Mouse (Mus musculus) liver, postnatal 0 days (tissue): ENCODE data around the gene Vmn1r167. TPM values are rescaled to one million over a fixed set of nuclear protein-coding genes. Genes with fewer than 3 reads are reported as not detected.
"Not testable (repeated sequence)": the region's sequence is repeated elsewhere in the genome, so short reads cannot be mapped to it uniquely, and the experiment has no call there.

Experiments used
- ATAC-seq: fragments of 200-750 bp; cut with Nextera tagmentation; 2 replicates; pipeline ENCODE4 v1.8.0; 2017; ENCODE audit warnings: mild to moderate bottlenecking, moderate library complexity
- DNase-seq: peaks from one replicate; pipeline ENCODE4 v3.0.0-alpha.2; 2016
- H3K27ac ChIP-seq: fragments of 300-500 bp; sonication (generic); 2 replicates; pipeline ENCODE4 v1.5.1; 2014; ENCODE audit warnings: antibody characterized with exemption, moderate library complexity, mild to moderate bottlenecking, low read depth
- H3K27me3 ChIP-seq: fragments of 300-500 bp; sonication (generic); 2 replicates; pipeline ENCODE4 v1.6.1; 2014; ENCODE audit warnings: low read length, control low read depth, mixed read lengths; ENCODE audit not compliant: insufficient read depth
- H3K36me3 ChIP-seq: fragments of 300-500 bp; sonication (generic); replicated peaks from 2 replicates; pipeline ENCODE4 v1.6.1; 2014; ENCODE audit warnings: mild to moderate bottlenecking, control low read depth, low read length, moderate library complexity, mixed read lengths; ENCODE audit not compliant: insufficient read depth
- H3K4me1 ChIP-seq: fragments of 300-500 bp; sonication (generic); 2 replicates; pipeline ENCODE4 v1.6.1; 2014; ENCODE audit warnings: antibody characterized with exemption, mild to moderate bottlenecking, control low read depth; ENCODE audit not compliant: insufficient read depth
- H3K4me2 ChIP-seq: fragments of 300-500 bp; sonication (generic); 2 replicates; pipeline ENCODE4 v1.6.1; 2014; ENCODE audit warnings: low read depth, mild to moderate bottlenecking, low read length, moderate library complexity, mixed read lengths
- H3K4me3 ChIP-seq: fragments of 300-500 bp; sonication (generic); 2 replicates; pipeline ENCODE4 v1.5.1; 2014; ENCODE audit warnings: low read depth, low read length
- H3K9ac ChIP-seq: fragments of 300-500 bp; sonication (generic); replicated peaks from 2 replicates; pipeline ENCODE4 v1.6.1; 2014; ENCODE audit warnings: mild to moderate bottlenecking, moderate library complexity
- H3K9me3 ChIP-seq: fragments of 300-500 bp; sonication (generic); 2 replicates; pipeline ENCODE4 v1.6.1; 2016; ENCODE audit warnings: mild to moderate bottlenecking, control low read depth, low read length, mixed read lengths
- WGBS: fragments of 180-500 bp; shearing (Covaris S2); extraction: QIAGEN DNeasy Blood & Tissue Kit; methylation state at CpG from one replicate; pipeline ENCODE4 v1.1.7; 2014; ENCODE audit not compliant: insufficient replicate concordance; 5-methylcytosine and 5-hydroxymethylcytosine counted together
- polyA plus RNA-seq: library from polyadenylated mRNA; unstranded; fragments of >200 nt; fragmentation: Nextera tagmentation; extraction: Ambion mirVana; gene quantifications from 2 replicates; pipeline ENCODE4 v1.2.1, GENCODE M21; 2015

Gene Vmn1r167
- polyA plus RNA-seq = not detected in 2 replicates

DNA sequence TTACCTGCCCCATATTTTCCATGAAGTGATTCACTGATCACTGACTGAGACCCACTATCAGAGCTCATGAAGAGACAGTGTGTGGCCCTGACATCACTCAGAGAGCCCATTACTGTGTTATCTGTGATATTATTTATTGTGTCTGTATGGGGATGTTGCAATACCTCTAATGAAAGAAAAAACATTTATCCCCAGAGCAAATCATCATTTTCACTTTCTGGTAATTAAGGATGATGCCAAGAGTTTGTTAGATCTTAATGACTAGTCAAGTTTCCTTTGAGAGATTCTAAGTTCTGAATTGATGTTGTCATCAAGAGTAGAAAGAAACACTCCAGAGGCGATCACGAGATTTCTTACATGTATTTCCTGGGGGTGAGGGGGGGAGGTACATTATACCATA, at the start of gene Vmn1r167:
Gene Vmn1r167 (minus strand): TSS at position 101 of the 400 bp plus-strand sequence.
- H3K4me2 ChIP-seq, H3K4me1 ChIP-seq, ATAC-seq, H3K9ac ChIP-seq, H3K4me3 ChIP-seq, H3K27ac ChIP-seq, DNase-seq, H3K27me3 ChIP-seq, H3K36me3 ChIP-seq, H3K9me3 ChIP-seq: not testable (repeated sequence)
- 83% methylated on average over 2 of the region's 2 CpGs for WGBS

GRCm38 (mm10) chr7:23539432-23539831, 32.4 kb upstream of the Vmn1r167 start, which contains the start of gene Vmn1r168:
Vmn1r168 (plus strand) TSS chr7:23539732.
- H3K36me3 ChIP-seq, H3K27me3 ChIP-seq, H3K4me3 ChIP-seq, ATAC-seq, H3K4me1 ChIP-seq, H3K9ac ChIP-seq, DNase-seq, H3K4me2 ChIP-seq, H3K27ac ChIP-seq, H3K9me3 ChIP-seq: not testable (repeated sequence)
- WGBS = no CpG with 5 or more reads among the region's 1 CpGs

GRCm38 (mm10) chr7:23472886-23473285, 34.1 kb downstream of the Vmn1r167 start:
- not testable (repeated sequence) for ATAC-seq, H3K36me3 ChIP-seq, H3K27me3 ChIP-seq, H3K27ac ChIP-seq, H3K4me1 ChIP-seq, H3K9ac ChIP-seq, DNase-seq, H3K4me3 ChIP-seq, H3K4me2 ChIP-seq, H3K9me3 ChIP-seq
- 49% methylated on average over 2 of the region's 2 CpGs for WGBS

GRCm38 (mm10) chr7:23470832-23471231, 36.2 kb downstream of the Vmn1r167 start:
- not testable (repeated sequence) for H3K9ac ChIP-seq, DNase-seq, H3K4me3 ChIP-seq, ATAC-seq, H3K27me3 ChIP-seq, H3K36me3 ChIP-seq, H3K4me2 ChIP-seq, H3K27ac ChIP-seq, H3K9me3 ChIP-seq, H3K4me1 ChIP-seq
- 49% methylated on average over 3 of the region's 3 CpGs for WGBS

DNA sequence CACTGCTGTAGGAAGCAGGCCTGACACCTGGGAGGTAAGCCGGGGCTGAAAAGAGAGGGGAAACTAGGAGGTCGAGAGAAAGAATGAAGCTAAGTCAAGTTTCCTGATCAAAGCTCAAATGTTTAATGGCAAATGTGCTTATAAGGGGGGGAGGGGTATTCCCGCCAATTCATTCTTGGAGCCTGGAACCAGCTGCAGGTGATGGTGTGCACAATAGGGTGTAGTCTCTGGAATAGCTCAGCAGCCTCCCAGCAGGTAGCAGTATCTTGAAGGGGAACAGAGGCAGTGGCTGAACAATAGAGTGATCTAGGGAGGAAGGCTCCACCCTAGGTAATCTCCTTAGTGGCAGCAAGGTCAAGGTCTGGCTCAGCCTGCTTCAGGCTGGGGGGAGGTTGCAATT, 36.8 kb downstream of the Vmn1r167 start:
- ATAC-seq, H3K36me3 ChIP-seq, H3K4me2 ChIP-seq, H3K27ac ChIP-seq, H3K4me3 ChIP-seq, H3K9ac ChIP-seq, H3K27me3 ChIP-seq, H3K9me3 ChIP-seq, DNase-seq, H3K4me1 ChIP-seq: not testable (repeated sequence)
- whole genome bisulfite sequencing = 63% methylated on average over 3 of the region's 3 CpGs

Other genes starting within 250 kb of the Vmn1r167 start
- gene Gm6902, start 228.3 kb downstream of the Vmn1r167 start, polyA plus RNA-seq = not detected in 2 replicates
- gene Nlrp4e, start 206.0 kb downstream of the Vmn1r167 start, polyA plus RNA-seq = not detected in 2 replicates
- gene Nlrp5, start 121.3 kb downstream of the Vmn1r167 start, polyA plus RNA-seq = not detected in 2 replicates
- gene Vmn1r168, start 32.5 kb upstream of the Vmn1r167 start, polyA plus RNA-seq = not detected in 2 replicates
- gene Vmn1r169, start 68.3 kb upstream of the Vmn1r167 start, polyA plus RNA-seq = not detected in 2 replicates
- not detected in 2 replicates for gene Vmn1r170, start 99.0 kb upstream of the Vmn1r167 start, polyA plus RNA-seq
- gene Vmn1r171, start 123.5 kb upstream of the Vmn1r167 start, polyA plus RNA-seq = not detected in 2 replicates
- not detected in 2 replicates for gene Vmn1r172, start 151.1 kb upstream of the Vmn1r167 start, polyA plus RNA-seq
- gene Vmn1r173, start 193.5 kb upstream of the Vmn1r167 start, polyA plus RNA-seq = not detected in 2 replicates
- gene Vmn1r174, start 245.1 kb upstream of the Vmn1r167 start, polyA plus RNA-seq = not detected in 2 replicates